Mouse (Mus musculus): ENCODE data around the gene Cdyl2. TPM values are rescaled to one million over a fixed set of nuclear protein-coding genes. Genes with fewer than 3 reads are reported as not detected.

Gene Cdyl2
- polyA plus RNA-seq (2015; fragmentation: Nextera tagmentation; extraction: Ambion mirVana), result 2.6 and 3.1 TPM in 2 replicates

DNA sequence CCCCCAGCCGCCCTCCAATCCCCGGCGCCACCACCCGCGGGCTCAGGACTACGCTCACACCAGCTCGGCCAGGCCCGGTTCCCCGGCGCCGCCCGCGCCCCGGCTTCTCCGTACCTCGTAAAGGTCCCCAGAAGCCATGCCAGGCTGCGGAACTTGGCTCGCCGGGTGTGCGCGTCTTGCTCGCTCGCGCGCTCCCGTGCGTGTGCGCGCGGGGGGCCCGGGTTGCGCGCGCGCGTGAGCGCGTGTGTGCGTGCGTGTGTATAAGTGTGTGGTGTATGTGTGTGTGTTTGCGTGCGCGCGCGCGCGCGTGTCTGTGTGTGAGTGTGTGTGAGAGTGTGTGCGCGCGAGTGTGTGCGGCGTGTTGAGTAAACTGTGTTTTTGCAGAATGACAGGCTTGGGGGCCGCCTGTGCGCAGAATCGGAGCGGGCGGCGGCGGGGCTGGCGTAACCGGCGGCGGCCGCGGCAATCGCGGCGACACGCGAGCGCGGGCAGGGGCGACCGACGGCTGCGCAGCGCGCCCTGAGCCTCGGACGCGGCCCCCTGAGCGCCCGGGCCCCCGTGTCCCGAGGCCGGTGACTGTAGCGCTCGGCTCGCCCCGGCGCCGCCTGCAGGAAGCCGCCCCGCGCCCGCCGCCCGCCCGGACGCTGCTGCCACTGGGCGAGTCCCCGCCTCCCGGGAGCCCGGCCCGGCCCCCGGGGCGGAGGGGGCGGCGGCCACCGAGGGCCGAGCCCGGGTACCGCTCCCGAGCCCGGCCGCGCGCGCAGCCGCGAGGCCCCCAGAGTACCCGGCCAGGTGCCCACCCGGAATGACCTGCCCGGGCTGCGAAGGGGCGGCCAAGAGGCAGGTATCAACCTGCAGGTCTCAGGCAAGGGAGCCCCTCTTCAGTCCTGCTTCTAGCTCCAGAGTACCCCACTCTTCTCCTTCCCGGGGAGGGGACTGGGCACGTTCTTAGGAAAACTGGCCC lies at the start of gene Cdyl2:
Gene Cdyl2 (minus strand): TSS at position 308 of the 964 bp plus-strand sequence.
- Histone ChIP-seq H3K4me1 (replicated peaks) (peaks cover 32% of the 10 kb centered on the region), H3K36me3 (no peaks in the 10 kb centered on the region; the same call in 1 of the 2 replicates), H3K9ac (peak within 1 kb of the TSS; percentile 77), H3K9me3 (replicated peaks) (no peaks in the 10 kb centered on the region), H3K27me3 (peaks cover 10% of the 10 kb centered on the region; the same call in 1 of the 2 replicates), H3K27ac (peak within 1 kb of the TSS; percentile 63), H3K4me2 (peak within 1 kb of the TSS; percentile 78), H3K4me3 (replicated peaks) (peak within 1 kb of the TSS; percentile 72)
- DNase-seq (peak; percentile 42), ATAC-seq (ENCODE audit: low read depth) (peak; percentile 76)
- WGBS (ENCODE audit: insufficient replicate concordance), result under 1% methylated on average over 113 of the region's 129 CpGs

DNA sequence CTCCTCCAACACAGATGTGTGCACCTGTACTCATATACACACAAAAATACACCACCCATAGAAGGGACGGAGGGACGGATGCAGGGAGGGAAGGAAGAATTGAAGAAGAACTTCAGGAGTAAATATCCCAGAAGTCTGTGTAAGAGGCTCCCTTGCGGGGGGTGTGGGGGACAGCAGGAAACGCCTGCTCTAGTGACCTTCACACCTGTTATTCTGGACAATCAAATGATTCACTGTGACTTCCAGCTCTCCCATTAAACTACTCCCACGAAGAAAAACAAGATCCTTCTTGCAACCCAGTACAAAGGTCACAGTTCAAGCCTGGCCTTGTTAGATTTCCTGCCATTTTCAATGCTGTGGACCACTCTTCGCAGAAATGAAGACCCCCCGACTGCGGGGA lies 47.8 kb upstream of the Cdyl2 start:
- no peaks in the 10 kb centered on the region for H3K9me3 ChIP-seq (replicated peaks)
- H3K36me3 ChIP-seq, result no peaks in the 10 kb centered on the region
- ATAC-seq (ENCODE audit: low read depth) (no peak), DNase-seq (no peak)
- no peak overlapping the region for H3K4me3 ChIP-seq (replicated peaks)
- H3K9ac ChIP-seq, result no peak overlapping the region
- WGBS (ENCODE audit: insufficient replicate concordance), result 59% methylated on average over 8 of the region's 8 CpGs
- H3K27me3 ChIP-seq, result no peaks in the 10 kb centered on the region
- no peak overlapping the region for H3K27ac ChIP-seq
- no peak overlapping the region for H3K4me2 ChIP-seq
- no peaks in the 10 kb centered on the region for H3K4me1 ChIP-seq (replicated peaks)

DNA sequence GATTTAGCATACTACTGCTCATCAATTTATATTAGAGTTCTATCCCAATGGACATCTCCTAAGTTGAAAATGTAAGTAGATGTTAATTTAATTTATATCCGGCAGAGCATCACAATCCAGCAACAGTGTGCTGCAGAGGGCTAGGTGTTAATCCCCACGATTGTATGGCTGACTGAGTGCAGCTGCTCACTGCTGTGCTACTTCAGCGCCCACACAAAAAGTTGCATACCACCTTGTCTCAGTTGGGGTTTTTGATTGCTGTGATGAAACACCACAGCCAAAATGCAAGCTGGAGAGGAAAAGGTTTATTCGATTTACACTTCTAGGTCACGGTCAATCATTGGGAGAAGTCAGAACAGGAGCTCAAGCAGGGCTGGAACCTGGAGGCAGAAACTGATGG lies 41.4 kb upstream of the Cdyl2 start:
- no peaks in the 10 kb centered on the region for H3K9me3 ChIP-seq (replicated peaks)
- WGBS (ENCODE audit: insufficient replicate concordance), result 77% methylated on average over 5 of the region's 5 CpGs
- H3K9ac ChIP-seq, result no peak overlapping the region
- DNase-seq (no peak), ATAC-seq (ENCODE audit: low read depth) (no peak)
- no peak overlapping the region for H3K27ac ChIP-seq
- H3K4me2 ChIP-seq, result no peak overlapping the region
- no peaks in the 10 kb centered on the region for H3K36me3 ChIP-seq
- no peak overlapping the region for H3K4me3 ChIP-seq (replicated peaks)
- no peaks in the 10 kb centered on the region for H3K27me3 ChIP-seq
- H3K4me1 ChIP-seq (replicated peaks), result no peaks in the 10 kb centered on the region

DNA sequence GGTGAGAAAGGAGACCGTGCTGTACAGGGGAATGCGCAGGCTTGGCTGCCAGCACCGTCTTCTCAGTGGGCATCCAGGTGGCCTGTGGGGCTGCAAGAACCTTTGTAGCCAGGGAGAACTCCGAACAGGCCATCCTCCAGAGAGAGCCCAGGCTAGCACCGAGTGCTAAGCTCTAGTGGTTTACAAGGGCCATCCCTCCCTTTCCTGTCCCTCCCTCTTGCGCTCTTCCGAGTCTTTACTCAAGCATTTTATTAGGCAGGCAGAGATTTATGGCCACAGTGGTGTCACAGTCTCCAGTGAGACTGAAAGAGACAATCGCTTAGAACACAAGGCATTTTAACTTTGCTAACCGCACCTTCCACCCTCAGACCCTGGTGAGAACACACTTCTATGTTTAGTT lies 39.9 kb upstream of the Cdyl2 start:
- H3K4me3 ChIP-seq (replicated peaks), result no peak overlapping the region
- ATAC-seq (ENCODE audit: low read depth) (no peak), DNase-seq (no peak)
- H3K36me3 ChIP-seq, result no peaks in the 10 kb centered on the region
- H3K9ac ChIP-seq, result no peak overlapping the region
- no peak overlapping the region for H3K27ac ChIP-seq
- no peaks in the 10 kb centered on the region for H3K9me3 ChIP-seq (replicated peaks)
- no peak overlapping the region for H3K4me2 ChIP-seq
- H3K27me3 ChIP-seq, result no peaks in the 10 kb centered on the region
- no peaks in the 10 kb centered on the region for H3K4me1 ChIP-seq (replicated peaks)
- WGBS (ENCODE audit: insufficient replicate concordance), result 54% methylated on average over 9 of the region's 9 CpGs

DNA sequence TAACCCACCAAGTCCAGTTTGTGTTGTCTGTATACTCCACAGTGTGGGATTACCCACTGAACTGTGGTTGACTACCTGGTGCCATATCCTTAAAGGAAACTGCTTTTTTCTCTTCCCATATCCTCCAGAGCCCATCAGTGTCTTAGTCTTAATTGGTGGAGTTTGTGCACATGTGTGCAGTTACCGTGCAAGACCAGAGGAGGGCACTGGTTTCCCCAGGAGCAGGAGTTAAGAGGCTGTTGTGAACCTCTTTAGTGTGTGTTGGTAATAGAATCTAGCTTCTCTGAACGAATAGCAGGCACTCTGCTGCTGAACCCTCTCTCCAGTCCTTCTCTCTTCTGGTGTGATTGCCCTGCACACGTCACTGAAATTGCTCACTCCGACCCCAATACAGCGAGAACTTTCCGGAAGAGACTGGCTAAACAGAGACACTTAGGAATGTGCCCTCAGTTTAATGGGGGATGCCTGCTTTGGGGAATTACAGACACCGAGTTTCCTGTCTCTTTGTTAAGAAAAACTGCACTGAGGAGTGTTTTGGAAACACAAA lies 39.1 kb upstream of the Cdyl2 start:
- no peak for DNase-seq
- H3K9me3 ChIP-seq (replicated peaks), result no peaks in the 10 kb centered on the region
- H3K4me1 ChIP-seq (replicated peaks), result no peaks in the 10 kb centered on the region
- no peak overlapping the region for H3K27ac ChIP-seq
- no peak overlapping the region for H3K9ac ChIP-seq
- no peak overlapping the region for H3K4me3 ChIP-seq (replicated peaks)
- ATAC-seq (ENCODE audit: low read depth), result no peak
- no peaks in the 10 kb centered on the region for H3K36me3 ChIP-seq
- no peaks in the 10 kb centered on the region for H3K27me3 ChIP-seq
- 43% methylated on average over 7 of the region's 7 CpGs for WGBS (ENCODE audit: insufficient replicate concordance)
- no peak overlapping the region for H3K4me2 ChIP-seq

DNA sequence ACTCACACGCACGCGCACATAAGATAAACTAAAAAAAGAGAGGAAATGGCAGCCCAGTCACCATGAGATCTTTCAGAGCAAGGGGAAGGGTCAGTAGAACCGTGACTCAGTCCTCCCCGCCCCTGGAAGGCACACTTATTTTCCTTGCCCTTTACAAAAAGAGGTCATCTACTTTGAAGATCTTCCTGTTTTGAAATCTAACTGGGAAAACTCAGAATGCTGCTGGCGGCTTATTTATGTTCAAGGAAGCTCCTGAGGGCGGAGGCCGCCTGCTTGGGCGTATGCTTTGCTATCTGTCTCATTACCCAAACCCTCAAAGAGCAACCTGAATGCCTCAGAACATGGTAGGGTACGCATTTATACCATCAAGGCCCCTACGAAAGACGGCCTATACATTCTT lies 38.0 kb upstream of the Cdyl2 start:
- Histone ChIP-seq H3K27me3 (no peaks in the 10 kb centered on the region), H3K4me2 (no peak overlapping the region), H3K4me3 (replicated peaks) (no peak overlapping the region), H3K9ac (no peak overlapping the region), H3K36me3 (no peaks in the 10 kb centered on the region), H3K27ac (no peak overlapping the region), H3K9me3 (replicated peaks) (no peaks in the 10 kb centered on the region), H3K4me1 (replicated peaks) (no peaks in the 10 kb centered on the region)
- WGBS (ENCODE audit: insufficient replicate concordance), result 72% methylated on average over 12 of the region's 12 CpGs
- no peak for ATAC-seq (ENCODE audit: low read depth)
- no peak for DNase-seq

DNA sequence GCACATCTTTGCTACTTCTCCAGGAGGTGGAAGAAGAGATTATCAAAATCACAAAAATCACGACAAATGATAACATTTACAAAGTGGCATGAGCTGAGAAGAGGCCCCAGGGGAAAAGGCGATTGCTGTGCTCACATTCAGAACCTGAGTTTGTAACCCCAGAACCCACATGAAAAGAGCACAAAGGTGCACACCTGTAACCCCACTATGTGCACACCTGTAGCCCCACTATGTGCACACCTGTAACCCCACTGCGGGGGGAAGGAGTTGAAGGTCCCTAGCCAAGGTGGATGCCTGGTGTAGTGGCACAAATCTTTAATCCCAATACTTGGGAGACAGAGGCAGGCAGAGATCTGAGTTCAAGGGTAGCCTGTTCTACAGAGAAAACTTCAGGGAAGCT lies 23.4 kb upstream of the Cdyl2 start:
- H3K36me3 ChIP-seq, result no peaks in the 10 kb centered on the region
- H3K27ac ChIP-seq, result no peak overlapping the region
- WGBS (ENCODE audit: insufficient replicate concordance), result 47% methylated on average over 3 of the region's 3 CpGs

DNA sequence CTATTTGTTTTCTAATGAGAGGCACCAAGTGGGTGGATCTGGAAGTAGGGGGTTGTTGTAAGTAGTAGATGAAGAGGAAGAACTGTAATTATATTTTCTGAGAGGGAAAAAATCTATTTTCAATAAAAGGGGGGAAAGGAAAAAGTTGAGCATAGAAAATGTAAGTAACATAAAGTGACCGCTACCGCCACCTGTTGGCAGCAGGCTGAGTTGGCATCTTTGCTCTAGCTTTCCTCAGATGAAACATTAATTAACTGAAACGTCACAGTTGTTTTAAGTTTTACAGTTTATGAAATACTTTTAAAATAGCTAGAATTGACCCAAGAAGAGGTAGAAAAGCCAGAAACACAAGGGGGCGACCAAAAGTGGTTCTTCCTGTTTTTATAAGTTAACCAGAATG lies 22.8 kb upstream of the Cdyl2 start:
- Histone ChIP-seq H3K27me3 (no peaks in the 10 kb centered on the region), H3K9me3 (replicated peaks) (no peaks in the 10 kb centered on the region), H3K27ac (no peak overlapping the region), H3K4me2 (no peak overlapping the region), H3K4me3 (replicated peaks) (no peak overlapping the region), H3K36me3 (no peaks in the 10 kb centered on the region), H3K9ac (no peak overlapping the region), H3K4me1 (replicated peaks) (no peaks in the 10 kb centered on the region)
- ATAC-seq (ENCODE audit: low read depth) (no peak), DNase-seq (no peak)
- WGBS (ENCODE audit: insufficient replicate concordance), result 3% methylated on average over 4 of the region's 4 CpGs

More for the DNA sequence above, 23.4 kb upstream of the Cdyl2 start:
- ATAC-seq (ENCODE audit: low read depth) (no peak), DNase-seq (no peak)
- no peaks in the 10 kb centered on the region for H3K4me1 ChIP-seq (replicated peaks)
- no peaks in the 10 kb centered on the region for H3K9me3 ChIP-seq (replicated peaks)
- H3K9ac ChIP-seq, result no peak overlapping the region
- no peak overlapping the region for H3K4me2 ChIP-seq
- no peaks in the 10 kb centered on the region for H3K27me3 ChIP-seq
- H3K4me3 ChIP-seq (replicated peaks), result no peak overlapping the region

DNA sequence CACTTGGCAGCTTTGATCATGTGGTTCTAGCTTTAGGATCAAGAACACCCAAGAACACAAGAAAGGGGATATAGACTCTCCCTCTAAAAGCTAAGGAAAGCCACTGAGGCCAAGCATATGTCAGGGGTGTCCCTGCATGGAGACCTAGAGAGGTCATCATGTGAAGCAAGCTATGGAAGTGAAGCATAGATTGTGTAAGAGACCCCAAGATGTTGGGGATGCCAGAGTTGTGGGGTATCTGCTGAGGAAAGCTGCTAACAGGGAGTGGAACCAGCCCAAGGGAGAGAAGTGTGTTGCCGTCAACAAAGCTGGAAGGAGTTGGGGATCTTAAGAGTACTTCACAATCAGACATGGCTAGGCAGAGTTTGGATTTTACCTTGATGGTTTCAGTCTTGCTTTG lies 7.9 kb upstream of the Cdyl2 start:
- ATAC-seq (ENCODE audit: low read depth), result no peak
- Histone ChIP-seq H3K27me3 (no peaks in the 10 kb centered on the region), H3K4me1 (replicated peaks) (no peaks in the 10 kb centered on the region), H3K27ac (no peak overlapping the region), H3K9ac (no peak overlapping the region), H3K9me3 (replicated peaks) (no peaks in the 10 kb centered on the region), H3K4me3 (replicated peaks) (no peak overlapping the region), H3K4me2 (no peak overlapping the region), H3K36me3 (no peaks in the 10 kb centered on the region)
- 85% methylated on average over 1 of the region's 1 CpGs for WGBS (ENCODE audit: insufficient replicate concordance)
- no peak for DNase-seq

DNA sequence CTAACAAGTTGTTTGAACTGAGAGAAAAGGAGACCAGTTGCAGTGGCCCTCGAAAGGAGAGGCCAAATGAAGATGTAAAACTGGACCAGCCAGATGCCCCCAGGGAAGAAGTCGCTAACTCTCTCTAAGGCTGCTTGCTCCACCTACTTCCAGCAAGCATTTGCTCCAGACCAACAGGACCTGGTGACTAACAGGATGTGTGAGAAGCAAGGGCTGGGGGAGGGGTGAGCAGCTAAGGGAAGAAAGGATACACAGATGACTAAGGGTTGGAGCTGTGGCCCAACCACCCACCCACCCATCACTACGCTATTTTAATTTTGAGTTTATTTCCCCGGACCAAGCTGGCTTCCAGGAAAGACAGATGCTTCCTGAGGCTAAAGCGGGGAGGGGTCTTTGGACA lies 2.5 kb upstream of the Cdyl2 start:
- Histone ChIP-seq H3K27me3 (peaks cover 10% of the 10 kb centered on the region; the same call in 1 of the 2 replicates), H3K9ac (no peak overlapping the region), H3K4me3 (replicated peaks) (no peak overlapping the region), H3K9me3 (replicated peaks) (no peaks in the 10 kb centered on the region), H3K36me3 (no peaks in the 10 kb centered on the region), H3K27ac (no peak overlapping the region), H3K4me2 (no peak overlapping the region), H3K4me1 (replicated peaks) (peaks cover 32% of the 10 kb centered on the region)
- DNase-seq, result no peak
- WGBS (ENCODE audit: insufficient replicate concordance), result 34% methylated on average over 5 of the region's 5 CpGs
- no peak for ATAC-seq (ENCODE audit: low read depth)

DNA sequence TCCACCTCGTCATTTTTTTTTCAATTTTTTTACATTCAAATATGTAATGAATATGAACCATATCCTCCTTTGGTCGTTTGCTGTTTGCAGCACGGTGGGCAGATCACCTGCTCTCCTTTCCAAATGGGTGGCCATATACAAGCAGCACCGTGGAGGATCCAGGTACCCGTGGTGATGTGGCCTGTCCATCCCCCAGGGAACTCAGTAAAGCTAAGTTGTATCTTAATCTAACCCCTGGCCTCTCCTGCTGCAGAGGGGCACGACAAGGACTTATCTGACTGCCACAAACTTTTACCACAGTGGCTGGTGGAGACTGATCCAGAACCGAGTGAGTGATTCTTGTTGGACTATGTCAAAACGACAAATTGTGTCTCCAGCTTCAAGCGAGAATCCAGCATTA lies 1.4 kb upstream of the Cdyl2 start:
- no peaks in the 10 kb centered on the region for H3K9me3 ChIP-seq (replicated peaks)
- H3K27ac ChIP-seq, result 0 out of 2 replicates have a peak overlapping the region, but pooled peaks have one; percentile 43
- peaks cover 10% of the 10 kb centered on the region; the same call in 1 of the 2 replicates for H3K27me3 ChIP-seq
- peak; percentile 26 for DNase-seq
- no peak overlapping the region for H3K4me3 ChIP-seq (replicated peaks)
- WGBS (ENCODE audit: insufficient replicate concordance), result 21% methylated on average over 9 of the region's 9 CpGs
- no peak overlapping the region for H3K9ac ChIP-seq
- no peaks in the 10 kb centered on the region for H3K36me3 ChIP-seq
- H3K4me2 ChIP-seq, result peak overlapping the region; percentile 78
- peak; percentile 78 for ATAC-seq (ENCODE audit: low read depth)
- peaks cover 32% of the 10 kb centered on the region for H3K4me1 ChIP-seq (replicated peaks)

All from liver, embryonic 13.5 days (tissue).